Mouse (Mus musculus): ENCODE measurements around the gene Trpv2. TPM values are rescaled to one million over a fixed set of nuclear protein-coding genes. Genes with fewer than 3 reads are reported as not detected.

Gene Trpv2
- polyA plus RNA-seq (2012; ENCODE audit: low replicate concordance) = 13.9 and 31.0 TPM in 2 replicates

DNA sequence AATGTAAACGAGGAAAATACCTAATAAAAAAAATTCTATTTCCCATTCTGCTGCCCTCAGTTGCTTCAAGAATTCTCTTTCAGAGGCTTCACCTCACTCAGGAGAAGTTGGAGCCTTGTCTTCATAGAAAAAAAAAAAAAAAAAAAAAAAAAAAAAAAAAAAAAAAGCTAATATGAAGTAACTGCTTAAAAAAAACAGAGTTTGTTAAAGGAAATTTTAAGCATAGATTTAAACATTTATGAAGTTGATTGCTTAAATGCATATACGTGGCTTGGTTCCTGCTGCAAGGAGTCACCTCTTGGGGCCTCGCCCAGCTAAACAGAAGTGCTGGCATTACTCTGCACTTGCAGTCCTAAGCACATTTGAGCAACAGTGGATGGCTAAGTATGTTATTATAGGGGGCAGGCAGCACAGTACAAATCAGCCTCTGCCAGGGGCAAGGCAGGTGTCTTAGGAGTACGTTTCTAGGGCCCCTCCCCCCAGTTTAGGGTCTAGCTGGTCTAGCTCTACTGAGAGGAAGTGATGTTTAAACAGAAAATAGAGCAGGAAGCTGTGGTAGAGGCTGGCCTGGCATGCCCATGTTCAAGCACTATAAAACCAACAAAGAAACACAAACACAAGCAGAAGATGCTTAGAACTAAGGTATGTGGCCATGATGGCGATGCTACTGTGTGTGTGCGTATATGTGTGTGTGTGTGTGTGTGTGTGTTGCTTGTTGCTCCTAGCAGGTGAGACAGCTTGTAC is at the start of gene Trpv2:
Trpv2 (plus strand) TSS at position 528 of the 744 bp plus-strand sequence.

DNA sequence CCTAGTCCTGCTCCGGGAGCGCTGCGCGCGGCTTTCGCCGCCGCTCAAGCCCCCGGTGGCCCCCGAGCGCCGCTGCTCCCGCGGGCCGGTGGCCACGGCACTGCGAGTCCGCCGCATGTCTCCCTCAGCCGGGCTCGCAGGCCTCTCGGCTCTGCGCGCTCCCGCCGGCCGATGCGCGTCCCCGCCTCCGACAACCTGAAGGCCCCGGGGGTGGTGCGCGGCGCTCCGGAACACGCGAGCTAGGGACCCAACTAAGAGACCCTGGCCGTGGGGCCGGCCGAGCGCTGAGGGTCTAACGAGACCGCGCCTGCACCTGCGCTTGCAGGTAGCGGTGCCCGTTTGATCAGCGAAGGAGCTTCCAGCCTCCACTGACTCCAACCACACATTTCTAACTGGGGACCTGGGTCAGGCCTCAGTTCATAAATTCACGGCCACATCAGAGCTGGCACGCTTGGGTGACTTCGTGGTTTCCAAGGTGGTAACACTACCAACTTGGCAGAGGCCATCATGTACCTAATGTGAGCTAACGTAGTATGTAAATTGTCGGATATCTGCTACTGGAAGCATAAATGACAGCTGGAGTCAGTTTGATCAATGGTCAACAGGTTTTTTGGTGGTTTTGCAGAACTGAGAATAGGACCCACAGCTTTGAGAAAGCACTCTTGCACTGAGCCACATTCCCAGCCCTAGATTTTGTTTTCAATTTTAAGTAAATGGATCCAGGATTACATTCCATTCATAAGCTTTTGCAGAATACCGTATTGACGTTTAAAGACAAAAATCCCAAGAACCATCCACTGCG is 35.0 kb upstream of the Trpv2 start, which contains the start of gene Cenpv:
Cenpv (minus strand) TSS at position 173 of the 802 bp plus-strand sequence.

DNA sequence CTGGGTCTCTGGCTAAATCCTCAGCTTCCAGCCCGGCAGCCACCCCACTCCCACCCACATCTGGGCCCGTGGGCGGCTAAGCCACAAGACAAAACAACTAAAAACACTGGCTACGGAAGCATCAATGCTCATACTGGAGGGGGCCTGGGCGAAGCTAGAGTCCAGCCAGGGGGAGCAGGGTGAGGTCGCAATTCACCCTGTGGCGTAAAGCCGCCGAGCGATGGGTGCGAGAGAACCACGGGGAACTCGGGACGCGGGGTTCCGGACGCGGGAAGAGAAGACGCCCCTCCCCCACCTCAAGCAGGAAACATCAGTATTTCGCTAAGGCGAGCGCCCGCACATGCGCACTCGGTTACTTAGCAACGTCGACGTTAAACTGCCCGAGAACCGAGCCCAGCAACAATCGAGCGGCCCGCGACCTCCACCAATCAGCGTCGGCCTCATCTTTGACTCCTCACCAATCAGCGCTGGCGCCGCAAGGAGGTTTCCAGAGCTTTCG is 23.5 kb upstream of the Trpv2 start, which contains the start of gene Ubb:
Ubb (plus strand) TSS at position 445 of the 499 bp plus-strand sequence.

GRCm38 (mm10) chr11:62647661-62648590 is 73.6 kb downstream of the Trpv2 start, which contains the start of gene Lrrc75a:
TSS of gene Lrrc75a (minus strand) at chr11:62648523.

DNA sequence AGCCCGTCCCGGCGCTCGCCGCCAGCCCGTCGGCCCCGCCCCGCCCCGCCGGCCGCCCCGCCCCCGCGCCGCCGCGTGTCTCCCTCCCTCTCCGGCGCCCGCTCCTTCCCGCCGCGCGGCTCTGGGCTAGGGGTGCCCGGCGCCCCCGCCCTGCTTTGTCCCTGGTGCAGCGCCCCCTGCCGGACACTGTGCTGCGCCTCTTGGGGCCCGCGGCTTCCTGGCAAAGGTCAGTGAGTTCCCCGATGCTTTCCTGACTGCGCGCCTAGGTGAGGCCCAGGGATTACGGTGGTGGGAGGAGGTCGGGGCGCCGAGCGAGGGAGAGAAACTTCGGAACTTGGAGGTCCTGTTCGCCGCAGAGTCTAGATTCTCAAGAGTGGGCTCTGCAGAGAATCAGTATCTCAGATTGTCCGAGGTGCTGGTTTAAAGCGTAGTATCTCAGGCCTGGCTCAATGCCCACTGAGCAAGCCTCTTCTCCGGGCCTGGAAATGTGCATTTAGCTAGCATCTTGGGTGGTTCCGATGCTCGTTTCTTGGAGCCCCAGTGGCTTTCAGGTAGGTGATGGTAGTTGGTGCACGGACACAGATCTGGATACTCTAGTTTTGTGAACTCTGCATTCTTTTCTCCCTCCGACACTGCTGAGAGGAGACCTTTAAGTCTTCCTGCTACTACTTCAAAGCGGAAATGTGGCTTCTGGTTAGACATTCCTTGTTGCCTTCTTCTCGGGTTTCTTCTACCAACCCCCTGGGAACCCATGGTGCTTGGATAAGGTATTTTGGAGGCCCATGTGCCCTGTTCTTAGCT is 74.5 kb downstream of the Trpv2 start, which contains the start of gene Mmgt2:
Mmgt2 (plus strand) TSS at position 74 of the 801 bp plus-strand sequence.

Other genes with a start within 250 kb of the Trpv2 start
- gene Pigl, start 116.0 kb upstream of the Trpv2 start, polyA plus RNA-seq (2012; ENCODE audit: low replicate concordance) = 4.3 and 5.9 TPM in 2 replicates
- gene Ncor1, start 115.9 kb upstream of the Trpv2 start, polyA plus RNA-seq (2012; ENCODE audit: low replicate concordance) = 94.5 and 186 TPM in 2 replicates
- 18.0 and 21.7 TPM in 2 replicates for gene Cenpv, start 35.2 kb upstream of the Trpv2 start, polyA plus RNA-seq (2012; ENCODE audit: low replicate concordance)
- gene Ubb, start 23.3 kb upstream of the Trpv2 start, polyA plus RNA-seq (2012; ENCODE audit: low replicate concordance) = 404 and 1,904 TPM in 2 replicates
- 4.2 and 6.0 TPM in 2 replicates for gene Lrrc75a, start 74.0 kb downstream of the Trpv2 start, polyA plus RNA-seq (2012; ENCODE audit: low replicate concordance)
- 30.1 and 67.6 TPM in 2 replicates for gene Mmgt2, start 74.2 kb downstream of the Trpv2 start, polyA plus RNA-seq (2012; ENCODE audit: low replicate concordance)
- gene Zfp287, start 157.4 kb downstream of the Trpv2 start, polyA plus RNA-seq (2012; ENCODE audit: low replicate concordance) = 3.2 and 4.0 TPM in 2 replicates
- not detected in 2 replicates for gene Gm10428, start 178.6 kb downstream of the Trpv2 start, polyA plus RNA-seq (2012; ENCODE audit: low replicate concordance)
- 0.58 TPM in 1 of 2 replicates, not detected in the other for gene Zfp286, start 215.0 kb downstream of the Trpv2 start, polyA plus RNA-seq (2012; ENCODE audit: low replicate concordance)
- gene Trim16, start 245.7 kb downstream of the Trpv2 start, polyA plus RNA-seq (2012; ENCODE audit: low replicate concordance) = 0.79 and 2.9 TPM in 2 replicates

Data from hematopoietic multipotent progenitor cell, adult 10-12 weeks (in vitro differentiated cells).